Mouse (Mus musculus) erythroblast, embryonic 14.5 days (primary cell): ENCODE results near the gene 4930590J08Rik. TPM values are rescaled to one million over a fixed set of nuclear protein-coding genes. Genes with fewer than 3 reads are reported as not detected.
"Not testable (repeated sequence)": the region's sequence is repeated elsewhere in the genome, so short reads cannot be mapped to it uniquely, and the experiment has no call there.

Experiments
- H3K27me3 ChIP-seq: 2 replicates; pipeline ENCODE4 v1.6.1; 2012; ENCODE audit warnings: inconsistent platforms; ENCODE audit not compliant: control insufficient read depth
- H3K36me3 ChIP-seq: 2 replicates; pipeline ENCODE4 v1.6.1; 2012; ENCODE audit warnings: mild to moderate bottlenecking, inconsistent platforms; ENCODE audit not compliant: control insufficient read depth
- H3K4me1 ChIP-seq: 2 replicates; pipeline ENCODE4 v1.6.1; 2012; ENCODE audit warnings: inconsistent platforms; ENCODE audit not compliant: control insufficient read depth
- H3K4me3 ChIP-seq: replicated peaks from 2 replicates; pipeline ENCODE3; 2012; ENCODE audit warnings: moderate library complexity, mild to moderate bottlenecking, inconsistent platforms
- H3K9me3 ChIP-seq: 2 replicates; pipeline ENCODE4 v1.6.1; 2012; ENCODE audit warnings: low read length, inconsistent platforms, mixed read lengths; ENCODE audit not compliant: control insufficient read depth
- GATA1 ChIP-seq: IDR thresholded peaks from 2 replicates; pipeline ENCODE4 v1.6.1; 2012; ENCODE audit warnings: low read length, inconsistent platforms, mixed read lengths
- TAL1 ChIP-seq: IDR thresholded peaks from 3 replicates; pipeline ENCODE4 v1.6.1; 2012; ENCODE audit warnings: low read length, inconsistent platforms, mixed read lengths
- polyA plus RNA-seq: library from polyadenylated mRNA; stranded (reverse); fragments of >175 nt; gene quantifications from 2 replicates; pipeline ENCODE4 v1.2.3, GENCODE M21; 2012

The 4930590J08Rik gene
- polyA plus RNA-seq, 1 experiment: not detected

- TF ChIP-seq TAL1 (no peak), GATA1 (no peak)
- H3K4me1 ChIP-seq: no peaks in the 10 kb centered on the region
- no peaks in the 10 kb centered on the region for H3K9me3 ChIP-seq
- no peaks in the 10 kb centered on the region for H3K36me3 ChIP-seq
- no peak overlapping the region for H3K4me3 ChIP-seq
- H3K27me3 ChIP-seq: no peaks in the 10 kb centered on the region
Observed at GRCm38 (mm10) chr6:91948426-91948825, 45.8 kb downstream of the 4930590J08Rik start.

DNA sequence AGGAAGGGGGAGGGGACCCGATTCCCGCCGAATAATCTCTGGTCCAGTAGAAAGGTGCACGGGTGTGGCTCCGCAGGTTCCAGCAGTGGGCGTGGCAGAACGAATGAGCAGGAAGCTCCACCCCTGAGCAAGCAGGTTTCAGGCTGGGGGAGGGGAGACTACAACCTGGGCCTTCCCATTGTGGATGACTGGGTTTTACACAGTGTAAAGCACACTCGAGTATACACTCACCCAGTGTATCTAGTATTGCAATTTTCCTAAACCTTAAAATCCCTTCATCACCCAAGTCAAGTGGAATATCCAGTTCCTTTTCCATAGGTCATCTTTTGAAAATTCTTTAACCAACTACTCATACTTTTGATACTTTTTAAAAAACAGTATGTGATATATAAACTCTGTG is 55.4 kb downstream of the 4930590J08Rik start:
- H3K9me3 ChIP-seq, H3K36me3 ChIP-seq, H3K4me1 ChIP-seq, H3K27me3 ChIP-seq, H3K4me3 ChIP-seq: not testable (repeated sequence)

DNA sequence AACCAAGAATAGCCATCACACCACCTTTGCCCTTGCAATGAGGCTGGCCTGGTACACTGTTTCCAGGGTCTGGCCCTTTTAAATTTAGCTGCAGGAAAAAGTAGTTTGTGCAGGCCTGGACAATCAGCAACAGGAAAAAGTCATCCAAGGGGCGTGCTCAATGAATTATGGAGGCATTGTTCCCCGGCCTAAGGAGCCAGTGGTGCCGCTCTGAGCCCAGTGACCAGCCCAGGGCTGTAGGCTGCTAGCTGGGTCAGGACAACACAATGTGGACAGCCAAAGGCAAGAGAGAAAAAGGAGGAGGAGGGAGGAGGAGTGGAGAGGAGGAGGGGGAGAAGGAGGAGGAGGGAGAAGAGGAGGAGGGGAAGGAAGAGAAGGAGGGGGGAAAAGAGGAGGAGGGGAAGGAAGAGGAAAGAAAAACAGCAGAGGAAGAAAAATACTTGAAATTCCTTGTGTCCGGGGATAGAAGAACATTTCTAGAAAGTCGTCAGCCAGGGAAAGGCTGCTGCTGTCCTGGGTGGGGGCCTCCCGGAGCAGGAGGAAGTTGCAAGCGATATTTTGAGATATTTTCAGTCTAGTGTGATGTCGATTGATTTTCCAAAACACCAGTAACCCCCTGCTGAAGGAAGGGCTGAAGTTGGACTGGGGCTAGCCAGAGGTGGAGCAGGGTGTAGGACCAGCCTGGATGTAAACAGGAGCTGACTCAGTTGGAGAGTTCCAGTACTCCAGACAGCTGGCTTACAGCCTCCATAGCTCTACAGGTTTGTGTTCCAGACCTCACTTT is 57.6 kb downstream of the 4930590J08Rik start:
- H3K9me3 ChIP-seq: no peaks in the 10 kb centered on the region
- peaks cover 3% of the 10 kb centered on the region for H3K27me3 ChIP-seq
- H3K36me3 ChIP-seq: no peaks in the 10 kb centered on the region
- TF ChIP-seq TAL1 (no peak), GATA1 (no peak)
- H3K4me1 ChIP-seq: peaks cover 2% of the 10 kb centered on the region
- H3K4me3 ChIP-seq: no peak overlapping the region

GRCm38 (mm10) chr6:91963429-91963828 is 60.8 kb downstream of the 4930590J08Rik start:
- Histone ChIP-seq H3K36me3 (no peaks in the 10 kb centered on the region), H3K9me3 (no peaks in the 10 kb centered on the region), H3K4me1 (no peaks in the 10 kb centered on the region), H3K27me3 (peaks cover 3% of the 10 kb centered on the region; the same call in 1 of the 2 replicates), H3K4me3 (no peak overlapping the region)
- TF ChIP-seq TAL1: no peak
- no peak for TF ChIP-seq GATA1

GRCm38 (mm10) chr6:91965060-91965459 is 62.5 kb downstream of the 4930590J08Rik start:
- H3K4me3 ChIP-seq: no peak overlapping the region
- H3K4me1 ChIP-seq: no peaks in the 10 kb centered on the region
- H3K27me3 ChIP-seq: peaks cover 3% of the 10 kb centered on the region; the same call in 1 of the 2 replicates
- TF ChIP-seq TAL1 (no peak), GATA1 (no peak)
- no peaks in the 10 kb centered on the region for H3K36me3 ChIP-seq
- no peaks in the 10 kb centered on the region for H3K9me3 ChIP-seq

GRCm38 (mm10) chr6:91966006-91966405 is 63.4 kb downstream of the 4930590J08Rik start:
- Histone ChIP-seq H3K4me1 (no peaks in the 10 kb centered on the region), H3K4me3 (no peak overlapping the region), H3K36me3 (no peaks in the 10 kb centered on the region), H3K9me3 (no peaks in the 10 kb centered on the region), H3K27me3 (peaks cover 2% of the 10 kb centered on the region; the same call in 1 of the 2 replicates)
- TF ChIP-seq GATA1 (no peak), TAL1 (no peak)

DNA sequence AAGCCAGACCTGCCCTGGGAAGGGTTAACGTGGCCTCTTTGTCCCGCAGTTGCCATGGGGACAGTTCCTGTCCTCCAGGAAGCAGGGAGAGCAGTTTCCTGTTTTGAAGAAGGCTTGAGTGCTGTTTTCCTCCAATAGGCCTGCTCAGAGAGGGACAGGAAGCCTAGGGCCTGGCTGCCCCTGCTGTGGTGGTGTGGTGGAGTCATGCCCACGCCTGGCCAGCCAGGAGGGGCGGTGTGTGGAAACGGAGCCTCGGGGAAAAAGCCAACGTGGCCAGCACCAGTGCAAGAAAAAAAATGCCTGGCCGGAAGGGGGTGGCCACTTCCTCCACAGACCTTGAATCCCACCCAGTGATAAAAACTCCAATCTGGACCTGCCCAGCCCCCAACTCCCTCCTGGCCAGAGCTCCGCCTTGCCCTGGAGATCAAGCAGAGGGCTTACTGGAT is 69.6 kb downstream of the 4930590J08Rik start:
- no peaks in the 10 kb centered on the region for H3K4me1 ChIP-seq
- TF ChIP-seq GATA1: no peak
- peaks cover 18% of the 10 kb centered on the region for H3K27me3 ChIP-seq
- H3K9me3 ChIP-seq: no peaks in the 10 kb centered on the region; the same call in 1 of the 2 replicates
- no peaks in the 10 kb centered on the region for H3K36me3 ChIP-seq
- H3K4me3 ChIP-seq: no peak overlapping the region

GRCm38 (mm10) chr6:91973972-91974371 is 71.4 kb downstream of the 4930590J08Rik start:
- Histone ChIP-seq H3K27me3 (peaks cover 36% of the 10 kb centered on the region), H3K4me1 (no peaks in the 10 kb centered on the region), H3K4me3 (no peak overlapping the region), H3K36me3 (no peaks in the 10 kb centered on the region), H3K9me3 (peaks cover 2% of the 10 kb centered on the region)
- no peak for TF ChIP-seq GATA1
- no peak for TF ChIP-seq TAL1

- Histone ChIP-seq H3K9me3 (peaks cover 4% of the 10 kb centered on the region), H3K36me3 (no peaks in the 10 kb centered on the region), H3K4me3 (peak within 1 kb of the TSS; percentile 35), H3K27me3 (peaks cover 77% of the 10 kb centered on the region), H3K4me1 (no peaks in the 10 kb centered on the region)
- TF ChIP-seq TAL1 (no peak), GATA1 (no peak)
Observed at GRCm38 (mm10) chr6:91978371-91979300, 76.0 kb downstream of the 4930590J08Rik start, which contains the start of gene Fgd5. Gene Fgd5 (plus strand): TSS chr6:91978878.
